Mouse (Mus musculus) CD4-positive, CD25-positive, alpha-beta regulatory T cell, adult 4 months (primary cell): Measurements from ENCODE around the gene Hist1h3f. TPM values are rescaled to one million over a fixed set of nuclear protein-coding genes. Genes with fewer than 3 reads are reported as not detected.
"Not testable (repeated sequence)": the region's sequence is repeated elsewhere in the genome, so short reads cannot be mapped to it uniquely, and the experiment has no call there.

ENCODE experiments used
- ATAC-seq: one replicate; pipeline ENCODE4 v1.8.0; 2017
- polyA plus RNA-seq, 2 experiments: library from polyadenylated mRNA; unstranded; fragments of 100-300 nt; shearing (Covaris generic); gene quantifications; one replicate each; pipeline ENCODE4 v1.2.1; 2017

Gene Hist1h3f
- polyA plus RNA-seq, 2 experiments from 2014 or later: not detected

- peak; percentile 7 for ATAC-seq
Measured at GRCm38 (mm10) chr13:23570261-23571021, 26.6 kb downstream of the Hist1h3f start.

DNA sequence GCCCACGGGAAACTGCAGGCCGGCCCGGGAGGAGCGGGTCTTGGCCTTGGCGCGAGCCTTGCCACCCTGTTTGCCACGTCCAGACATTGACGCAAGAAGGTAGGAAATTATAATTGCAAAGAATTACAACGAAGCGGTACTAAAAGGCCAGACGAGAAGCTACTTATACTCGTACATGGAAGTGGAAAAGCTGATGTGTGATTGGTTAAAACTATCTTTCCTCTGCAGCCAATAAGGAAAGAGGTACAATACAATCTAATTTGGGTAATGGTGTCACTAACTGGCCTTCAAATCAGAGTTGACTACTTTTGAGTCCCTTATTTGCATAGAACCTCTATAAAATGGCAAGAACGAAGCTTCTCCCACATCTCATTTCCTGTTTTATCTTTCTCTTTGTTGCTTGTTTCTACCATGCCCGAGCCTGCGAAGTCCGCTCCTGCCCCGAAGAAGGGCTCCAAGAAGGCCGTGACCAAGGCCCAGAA, 27.2 kb downstream of the Hist1h3f start, which contains the start of the genes Hist1h2ae and Hist1h2bg:
Gene Hist1h2ae (minus strand): TSS at position 199 of the 482 bp plus-strand sequence.
Gene Hist1h2bg (plus strand): TSS at position 375 of the 482 bp plus-strand sequence.
- peak; percentile 82 for ATAC-seq

DNA sequence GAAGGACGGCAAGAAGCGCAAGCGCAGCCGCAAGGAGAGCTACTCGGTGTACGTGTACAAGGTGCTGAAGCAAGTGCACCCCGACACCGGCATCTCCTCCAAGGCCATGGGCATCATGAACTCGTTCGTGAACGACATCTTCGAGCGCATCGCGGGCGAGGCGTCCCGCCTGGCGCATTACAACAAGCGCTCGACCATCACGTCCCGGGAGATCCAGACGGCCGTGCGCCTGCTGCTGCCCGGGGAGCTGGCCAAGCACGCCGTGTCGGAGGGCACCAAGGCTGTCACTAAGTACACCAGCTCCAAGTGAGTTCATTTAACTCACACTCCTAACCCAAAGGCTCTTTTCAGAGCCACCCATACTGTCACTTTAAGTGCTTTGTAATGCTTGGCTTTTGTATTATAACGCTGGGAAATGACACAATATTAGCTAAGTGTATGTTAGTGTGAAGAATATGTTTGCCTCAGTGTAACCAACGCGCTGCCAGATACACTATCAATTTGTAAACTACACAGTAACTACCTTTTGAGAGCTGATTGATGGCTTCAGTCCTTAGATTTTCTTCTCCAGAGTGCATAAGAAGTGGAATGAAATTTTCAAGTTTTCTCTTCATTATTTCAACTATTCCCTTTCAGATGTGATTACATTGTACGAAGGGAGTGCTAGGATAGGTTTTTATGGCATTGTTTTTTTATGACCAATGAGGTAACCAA, 27.8 kb downstream of the Hist1h3f start:
- ATAC-seq: not testable (repeated sequence)

GRCm38 (mm10) chr13:23572218-23573033, 28.6 kb downstream of the Hist1h3f start:
- no peak for ATAC-seq

- not testable (repeated sequence) for ATAC-seq
Measured at GRCm38 (mm10) chr13:23573034-23573897, 29.4 kb downstream of the Hist1h3f start.

GRCm38 (mm10) chr13:23573898-23574524, 30.2 kb downstream of the Hist1h3f start, which contains the start of the genes Hist1h2bf and Hist1h2ad:
TSS of gene Hist1h2bf (minus strand) at chr13:23574196.
TSS of gene Hist1h2ad (plus strand) at chr13:23574381.
- ATAC-seq: peak; percentile 74

DNA sequence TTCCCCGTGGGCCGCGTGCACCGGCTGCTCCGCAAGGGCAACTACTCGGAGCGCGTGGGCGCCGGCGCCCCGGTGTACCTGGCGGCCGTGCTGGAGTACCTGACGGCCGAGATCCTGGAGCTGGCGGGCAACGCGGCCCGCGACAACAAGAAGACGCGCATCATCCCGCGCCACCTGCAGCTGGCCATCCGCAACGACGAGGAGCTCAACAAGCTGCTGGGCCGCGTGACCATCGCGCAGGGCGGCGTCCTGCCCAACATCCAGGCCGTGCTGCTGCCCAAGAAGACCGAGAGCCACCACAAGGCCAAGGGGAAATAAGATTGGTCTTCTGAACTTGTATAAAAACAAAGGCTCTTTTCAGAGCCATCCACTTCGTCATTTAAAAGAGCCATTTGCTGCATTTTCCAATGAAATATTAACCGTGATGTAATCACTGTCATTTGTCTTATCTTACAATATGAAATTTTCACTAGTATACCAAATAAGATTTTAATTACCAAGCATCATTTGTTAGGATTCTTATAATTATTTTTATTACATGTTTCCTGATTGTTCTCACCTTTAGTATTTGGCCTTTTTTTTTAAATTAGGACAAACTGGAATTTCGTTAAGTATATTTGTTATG, 30.8 kb downstream of the Hist1h3f start:
- not testable (repeated sequence) for ATAC-seq

GRCm38 (mm10) chr13:23575271-23575851, 31.5 kb downstream of the Hist1h3f start, which contains the start of gene Hist1h3d:
TSS of gene Hist1h3d (plus strand) at chr13:23575763.
- peak; percentile 40 for ATAC-seq

- not testable (repeated sequence) for ATAC-seq
Measured at GRCm38 (mm10) chr13:23575864-23576313, 32.0 kb downstream of the Hist1h3f start.

GRCm38 (mm10) chr13:23576351-23576881, 32.6 kb downstream of the Hist1h3f start:
- no peak for ATAC-seq

DNA sequence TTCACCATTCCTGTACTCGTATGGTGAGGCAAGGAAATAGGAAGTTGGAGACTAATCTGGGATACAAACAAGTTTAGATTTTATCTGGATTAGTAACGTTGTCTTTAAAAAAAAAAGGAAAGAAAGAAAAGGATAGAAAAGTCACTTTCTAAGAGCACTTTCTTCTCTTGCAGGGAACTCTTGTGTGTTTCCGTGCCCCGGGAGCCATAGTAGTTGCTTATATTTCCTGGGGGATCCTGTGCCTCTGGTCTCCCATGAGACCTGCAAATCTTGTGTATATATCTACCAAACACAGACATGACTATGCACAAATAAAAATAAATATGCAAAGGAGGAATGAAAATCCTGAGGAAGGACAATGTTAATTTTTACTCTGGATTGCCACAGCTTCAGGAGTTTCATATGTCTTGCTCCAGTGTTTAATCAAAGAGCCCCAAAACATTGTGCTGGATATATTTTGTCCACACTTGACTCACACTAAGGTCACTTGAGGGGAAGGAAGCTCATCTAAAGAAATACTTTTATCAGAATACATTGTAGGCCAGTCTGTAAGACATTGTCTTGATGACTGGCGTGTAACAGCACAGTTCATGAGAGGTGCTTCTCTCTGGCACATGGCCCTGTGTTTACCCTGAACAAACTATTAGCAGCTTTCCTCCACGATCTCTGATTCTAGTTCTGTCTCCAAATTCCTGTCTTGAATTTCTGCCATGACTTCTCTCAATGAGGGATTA, 33.2 kb downstream of the Hist1h3f start:
- no peak for ATAC-seq

DNA sequence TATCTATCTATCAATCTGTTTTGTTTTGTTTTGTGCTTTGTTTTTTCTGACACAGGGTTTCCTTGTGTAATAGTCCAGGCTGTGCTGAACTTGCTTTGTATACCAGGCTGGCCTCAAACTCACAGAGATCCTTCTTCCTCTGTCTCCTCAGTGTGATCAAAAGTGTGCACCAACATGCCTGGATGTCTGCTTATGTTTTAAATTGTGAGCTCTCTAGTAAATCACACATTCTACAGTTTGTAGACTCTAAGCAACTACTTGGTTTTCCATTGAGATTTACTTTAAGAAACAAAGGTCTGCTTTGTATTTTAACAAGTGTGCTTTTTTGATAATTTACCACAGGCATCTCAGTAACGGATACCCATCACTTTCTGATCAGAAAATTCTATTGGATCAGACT, 34.0 kb downstream of the Hist1h3f start:
- ATAC-seq: no peak

DNA sequence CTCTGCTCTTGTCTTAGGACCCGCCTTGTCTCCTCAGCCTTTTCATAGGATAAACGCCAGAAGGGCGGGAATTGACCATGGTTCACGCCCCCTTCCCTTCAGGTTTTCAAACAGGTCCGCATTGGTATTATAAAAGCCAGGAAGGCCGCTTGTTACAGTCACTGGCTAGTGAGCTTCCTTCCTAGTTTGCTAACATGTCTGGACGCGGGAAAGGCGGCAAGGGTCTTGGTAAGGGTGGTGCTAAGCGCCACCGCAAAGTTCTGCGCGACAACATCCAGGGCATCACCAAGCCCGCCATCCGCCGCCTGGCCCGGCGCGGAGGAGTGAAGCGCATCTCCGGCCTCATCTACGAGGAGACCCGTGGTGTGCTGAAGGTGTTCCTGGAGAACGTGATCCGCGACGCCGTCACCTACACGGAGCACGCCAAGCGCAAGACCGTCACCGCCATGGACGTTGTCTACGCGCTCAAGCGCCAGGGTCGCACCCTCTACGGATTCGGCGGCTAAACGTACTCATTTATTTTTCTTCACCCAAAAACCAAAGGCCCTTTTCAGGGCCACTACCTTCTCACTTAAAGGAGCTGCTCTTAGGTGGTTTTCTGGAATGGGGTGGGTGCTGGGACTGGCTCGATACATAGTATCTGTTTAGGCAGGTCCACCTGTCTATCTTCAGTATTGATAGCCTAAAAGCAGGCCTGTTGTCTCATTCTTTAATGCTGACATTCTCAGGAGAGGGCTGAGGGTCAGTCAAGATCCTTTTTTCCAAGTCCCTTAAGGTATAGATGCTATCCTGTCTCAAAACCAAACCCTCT, 37.8 kb downstream of the Hist1h3f start, which contains the start of gene Hist1h4d:
Gene Hist1h4d (plus strand): TSS at position 191 of the 811 bp plus-strand sequence.
- peak; percentile 71 for ATAC-seq

GRCm38 (mm10) chr13:23582219-23583056, 38.6 kb downstream of the Hist1h3f start:
- no peak for ATAC-seq

GRCm38 (mm10) chr13:23583387-23584068, 39.7 kb downstream of the Hist1h3f start:
- no peak for ATAC-seq

DNA sequence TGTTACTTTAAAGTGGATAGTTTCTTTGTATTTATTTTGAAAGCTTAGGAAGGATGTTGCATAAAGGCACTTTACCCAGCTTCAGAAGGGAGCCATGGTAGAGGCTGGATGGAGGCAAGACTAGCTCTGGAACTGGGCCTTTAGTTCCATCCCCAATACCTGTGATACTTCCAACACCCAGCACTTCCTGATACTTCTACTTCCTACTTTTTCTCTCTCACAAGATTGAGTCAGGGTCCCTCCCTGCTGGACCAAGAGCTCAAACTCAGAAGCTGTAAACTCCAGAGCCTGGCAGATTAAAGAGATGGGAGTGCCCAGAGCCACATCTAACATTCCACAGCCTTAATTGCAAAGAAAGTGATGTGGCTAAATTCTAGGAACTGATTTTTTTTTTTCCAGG, 40.5 kb downstream of the Hist1h3f start:
- ATAC-seq: no peak
